Comparison of ENCODE assay signal across 12 mouse cellular contexts in the genomic region with DNA sequence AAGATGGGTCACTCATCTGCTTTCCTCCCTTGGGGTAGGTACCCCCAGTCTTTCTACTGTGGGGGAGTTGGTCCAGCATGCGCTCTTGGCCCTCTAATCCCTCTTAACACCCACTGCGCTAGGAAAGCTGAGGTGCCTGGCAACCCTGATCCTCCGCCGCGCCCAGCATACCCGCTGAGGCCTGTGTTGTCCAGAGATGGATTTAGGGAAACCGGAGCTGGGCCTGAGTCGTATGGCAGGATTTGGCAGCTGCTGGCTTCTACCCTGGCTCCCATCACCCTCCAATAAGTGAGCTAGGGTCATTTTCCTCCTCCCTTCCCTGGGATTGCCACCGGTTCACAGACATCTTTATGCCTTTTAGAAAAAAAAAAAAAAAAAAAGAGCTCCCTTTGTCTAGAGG. TPM values are rescaled to one million over a fixed set of nuclear protein-coding genes. Genes with fewer than 3 reads are reported as not detected.
"Had no signal": no experiment of that assay in that cellular context is flagged by ENCODE, and none has a peak within 500 bp of the region (broad histone marks: within the 10 kb centered on the region; RNA-seq: fewer than 3 reads in every experiment).

No protein-coding gene starts in this region.

- H3K9me3 ChIP-seq: kidney, embryonic 15.5 days; neural tube, embryonic 13.5 days had no signal

- H3K4me2 ChIP-seq: kidney, embryonic 15.5 days; neural tube, embryonic 13.5 days had no signal

- H3K36me3 ChIP-seq: kidney, embryonic 15.5 days; neural tube, embryonic 13.5 days had no signal

- H3K4me1 ChIP-seq: kidney, embryonic 15.5 days had no signal

- DNase-seq: kidney, adult 2 months; kidney, postnatal 14 days; lung, adult 18-20 months; thymus, adult 18-20 months; thymus, postnatal 14 days had no signal

- H3K27ac ChIP-seq: kidney, embryonic 15.5 days; liver, embryonic 14.5 days; neural tube, embryonic 13.5 days; stomach, postnatal 0 days had no signal

- H3K4me3 ChIP-seq: kidney, embryonic 15.5 days; neural tube, embryonic 13.5 days had no signal

- H3K9ac ChIP-seq: kidney, embryonic 15.5 days; liver, embryonic 14.5 days; neural tube, embryonic 13.5 days had no signal

- ATAC-seq: intestine, embryonic 16.5 days had no signal

RNA-seq across cellular contexts. Expression of a gene that starts 18.6 kb away (rescaled TPM):
- polyA plus RNA-seq: limb, embryonic 11.5 days; liver, adult 2 months; liver, embryonic 14.5 days had no signal
